Mouse (Mus musculus): ENCODE data around the gene Hypk.
"Not testable (repeated sequence)": the region's sequence is repeated elsewhere in the genome, so short reads cannot be mapped to it uniquely, and the experiment has no call there.

Hypk gene

DNA sequence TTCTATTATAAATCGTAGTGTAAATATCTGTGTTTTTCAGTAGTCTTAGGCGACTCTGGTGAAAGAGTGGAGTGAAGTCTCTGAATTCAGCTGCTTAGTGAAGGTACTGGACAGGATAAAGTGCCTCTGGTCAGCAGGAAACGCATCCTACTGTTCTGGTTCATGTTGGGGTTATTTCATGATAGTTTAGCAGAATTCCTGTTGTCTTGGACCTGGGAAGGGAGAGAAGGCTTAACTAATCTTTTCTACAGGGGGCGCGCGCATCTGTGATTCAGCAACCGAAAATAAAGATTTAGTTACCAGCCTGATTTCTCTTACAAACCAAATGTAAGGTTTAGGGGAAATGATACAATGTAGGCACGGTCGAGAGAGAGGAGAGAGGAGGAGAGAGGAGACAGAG, 5.0 kb upstream of the Hypk start:
- DNase-seq (ENCODE audit: low spot score in 2 of 2) = peak; percentile 59

GRCm38 (mm10) chr2:121448739-121449535, 4.2 kb upstream of the Hypk start, which contains the start of gene Serf2:
TSS of gene Serf2 (plus strand) at chr2:121449195.
- peak; percentile 97 to 98 for DNase-seq (ENCODE audit: low spot score in 2 of 2)

- no peak for DNase-seq (ENCODE audit: low spot score in 2 of 2)
Observed at GRCm38 (mm10) chr2:121449545-121450011, 3.5 kb upstream of the Hypk start.

- no peak for DNase-seq (ENCODE audit: low spot score in 2 of 2)
Observed at GRCm38 (mm10) chr2:121450093-121450492, 3.0 kb upstream of the Hypk start.

DNA sequence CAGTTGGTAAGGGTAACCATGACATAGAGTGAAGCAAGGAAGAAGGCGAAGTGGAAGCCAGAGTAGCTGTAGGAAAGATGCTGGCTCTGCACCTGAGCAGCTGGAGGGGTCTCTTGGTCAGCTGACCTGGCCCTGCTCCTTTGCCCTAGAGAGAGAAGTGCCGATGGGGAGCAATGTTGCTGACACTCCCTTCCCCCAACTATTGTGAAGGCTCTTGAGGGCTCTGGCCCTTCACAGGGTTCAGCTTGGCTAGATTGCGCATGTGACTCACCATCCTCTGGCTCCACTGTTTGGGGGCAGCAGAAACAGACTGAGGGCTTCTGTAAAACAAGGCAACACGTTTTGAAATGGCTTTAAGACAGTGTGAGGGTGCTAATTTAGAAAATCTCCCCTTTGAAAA, 729 bp upstream of the Hypk start:
- DNase-seq (ENCODE audit: low spot score in 2 of 2) = no peak

DNA sequence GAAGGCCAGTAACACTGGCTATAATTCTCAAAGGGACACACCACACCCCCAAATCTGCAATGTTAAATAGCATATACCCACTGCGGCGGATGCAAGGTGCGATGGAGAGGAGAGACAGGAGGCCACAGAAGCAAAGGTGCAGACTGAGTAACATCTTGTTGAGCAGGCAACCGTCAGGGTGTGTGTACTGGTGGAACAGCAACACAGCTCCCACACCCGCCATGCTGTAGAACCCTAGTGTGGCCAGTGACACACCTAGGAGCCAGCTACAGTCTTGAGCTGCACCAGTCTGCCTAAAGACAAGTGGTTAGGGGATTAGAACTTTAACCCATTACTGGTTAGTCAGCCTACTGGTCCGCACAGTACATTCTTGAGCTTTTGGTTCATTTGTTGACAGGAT, 827 bp downstream of the Hypk start:
- no peak for DNase-seq (ENCODE audit: low spot score in 2 of 2)

GRCm38 (mm10) chr2:121455534-121455933, 2.4 kb downstream of the Hypk start:
- no peak for DNase-seq (ENCODE audit: low spot score in 2 of 2)

- peak; percentile 86 for DNase-seq (ENCODE audit: low spot score in 2 of 2)
Observed at GRCm38 (mm10) chr2:121456692-121457642, 3.9 kb downstream of the Hypk start, which contains the start of gene Serinc4. TSS of gene Serinc4 (minus strand) at chr2:121456781.

- no peak for DNase-seq (ENCODE audit: low spot score in 2 of 2)
Observed at GRCm38 (mm10) chr2:121460071-121460470, 7.0 kb downstream of the Hypk start.

GRCm38 (mm10) chr2:121468982-121469381, 15.9 kb downstream of the Hypk start:
- not testable (repeated sequence) for DNase-seq (ENCODE audit: low spot score in 2 of 2)

DNA sequence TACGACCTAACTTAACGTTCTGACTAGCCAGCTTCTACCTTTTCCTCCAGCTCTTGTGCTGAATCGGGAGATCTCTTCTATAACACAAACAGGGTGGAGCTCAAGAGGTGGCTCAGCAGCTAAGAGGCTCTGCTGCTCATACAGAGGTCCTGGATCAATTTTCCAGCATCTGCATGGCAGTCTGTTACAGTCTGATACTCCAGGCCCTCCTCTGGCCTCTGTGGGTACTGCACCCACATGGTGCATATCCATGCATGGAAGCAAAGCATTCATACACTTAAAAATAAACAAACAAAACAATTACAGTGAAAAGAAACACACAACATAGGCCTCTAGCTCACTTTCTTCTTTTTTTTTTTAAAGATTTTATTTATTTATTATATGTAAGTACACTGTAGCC, 19.7 kb downstream of the Hypk start:
- not testable (repeated sequence) for DNase-seq (ENCODE audit: low spot score in 2 of 2)

GRCm38 (mm10) chr2:121473301-121474179, 20.4 kb downstream of the Hypk start, which contains the start of gene Mfap1b:
TSS of gene Mfap1b (minus strand) at chr2:121474067.
- DNase-seq (ENCODE audit: low spot score in 2 of 2) = peak; percentile 85

- no peak for DNase-seq (ENCODE audit: low spot score in 2 of 2)
Observed at GRCm38 (mm10) chr2:121474180-121474535, 21.1 kb downstream of the Hypk start.

GRCm38 (mm10) chr2:121475306-121475705, 22.2 kb downstream of the Hypk start:
- DNase-seq (ENCODE audit: low spot score in 2 of 2) = not testable (repeated sequence)

- no peak for DNase-seq (ENCODE audit: low spot score in 2 of 2)
Observed at GRCm38 (mm10) chr2:121477491-121478266, 24.6 kb downstream of the Hypk start.

DNA sequence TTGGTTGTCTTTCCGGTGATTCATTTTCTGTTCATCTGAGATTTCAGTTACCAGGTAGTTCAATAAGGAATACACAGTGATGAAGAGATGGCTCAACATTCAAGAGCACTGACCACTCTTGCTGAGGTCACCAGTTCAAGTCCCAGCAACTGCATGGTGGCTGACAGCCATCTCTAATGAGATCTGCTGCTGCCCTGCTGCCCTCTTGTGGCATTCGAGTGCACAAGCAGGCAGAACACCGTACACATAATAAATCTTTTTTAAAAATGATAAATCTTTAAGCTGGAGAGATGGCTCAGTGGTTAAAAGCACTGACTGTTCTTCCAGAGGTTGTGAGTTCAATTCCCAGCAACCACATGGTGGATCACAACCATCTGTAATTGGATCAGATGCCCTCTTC, 27.4 kb downstream of the Hypk start:
- no peak for DNase-seq (ENCODE audit: low spot score in 2 of 2)

GRCm38 (mm10) chr2:121480916-121481315, 27.8 kb downstream of the Hypk start:
- DNase-seq (ENCODE audit: low spot score in 2 of 2) = not testable (repeated sequence)

DNA sequence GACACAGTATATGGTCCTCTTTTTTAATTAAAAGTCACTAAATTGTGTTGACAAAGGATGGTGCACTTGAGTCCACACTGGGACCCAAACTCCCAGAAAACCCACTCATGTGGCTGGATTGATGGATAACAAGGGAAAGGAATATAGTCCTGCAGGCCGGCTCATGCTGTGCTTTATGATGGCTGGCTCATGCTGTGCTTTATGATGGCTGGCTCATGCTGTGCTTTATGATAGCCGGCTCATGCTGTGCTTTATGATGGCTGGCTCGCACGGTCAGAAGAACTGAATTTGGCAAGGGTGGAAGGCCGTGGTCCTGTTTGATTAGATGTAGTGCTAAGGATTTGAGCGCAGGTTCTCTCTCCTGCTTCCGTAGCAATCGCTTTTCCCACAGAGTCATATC, 30.5 kb downstream of the Hypk start:
- no peak for DNase-seq (ENCODE audit: low spot score in 2 of 2)

DNA sequence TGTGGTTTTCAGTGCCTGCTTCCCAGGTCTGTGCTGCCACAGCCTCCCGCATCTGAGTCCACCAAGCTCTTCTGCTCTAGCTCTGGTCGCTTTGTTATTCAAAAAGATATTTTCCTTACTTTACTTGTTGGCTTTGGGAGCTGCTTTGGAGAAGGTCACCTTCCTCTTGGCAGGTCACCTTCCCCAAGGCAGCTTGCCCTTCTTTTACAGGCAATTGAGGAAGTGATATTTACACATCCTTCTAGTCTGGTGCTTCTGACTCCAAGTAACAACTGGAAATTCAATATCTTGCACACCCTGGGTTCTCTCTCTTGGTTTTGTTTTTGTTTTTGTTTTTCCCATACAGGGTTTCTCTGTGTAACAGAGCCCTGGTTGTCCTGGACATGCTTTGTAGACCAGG, 31.3 kb downstream of the Hypk start:
- DNase-seq (ENCODE audit: low spot score in 2 of 2) = not testable (repeated sequence)

DNA sequence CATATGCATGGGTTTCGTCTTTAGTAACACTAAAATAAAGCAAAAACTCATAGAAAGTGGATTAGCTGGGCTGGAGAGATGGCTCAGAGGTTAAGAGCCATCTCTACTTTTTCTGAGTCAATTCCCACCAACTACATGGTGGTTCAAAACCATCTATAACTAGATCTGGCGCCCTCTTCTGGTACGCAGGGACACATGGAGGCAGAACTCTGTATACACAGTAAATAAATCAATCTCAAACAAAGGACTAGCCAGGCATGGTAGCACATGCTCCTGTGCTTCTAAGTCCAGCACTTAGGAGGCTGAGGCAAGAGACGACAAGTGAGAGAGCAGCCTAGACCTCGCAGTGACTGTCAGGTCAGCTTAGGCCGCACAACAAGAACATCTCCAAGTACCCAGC, 48.5 kb downstream of the Hypk start:
- DNase-seq (ENCODE audit: low spot score in 2 of 2) = not testable (repeated sequence)
